Mouse (Mus musculus): ENCODE measurements around the gene Lsamp.
"Not testable (repeated sequence)": the region's sequence is repeated elsewhere in the genome, so short reads cannot be mapped to it uniquely, and the experiment has no call there.

Lsamp gene

DNA sequence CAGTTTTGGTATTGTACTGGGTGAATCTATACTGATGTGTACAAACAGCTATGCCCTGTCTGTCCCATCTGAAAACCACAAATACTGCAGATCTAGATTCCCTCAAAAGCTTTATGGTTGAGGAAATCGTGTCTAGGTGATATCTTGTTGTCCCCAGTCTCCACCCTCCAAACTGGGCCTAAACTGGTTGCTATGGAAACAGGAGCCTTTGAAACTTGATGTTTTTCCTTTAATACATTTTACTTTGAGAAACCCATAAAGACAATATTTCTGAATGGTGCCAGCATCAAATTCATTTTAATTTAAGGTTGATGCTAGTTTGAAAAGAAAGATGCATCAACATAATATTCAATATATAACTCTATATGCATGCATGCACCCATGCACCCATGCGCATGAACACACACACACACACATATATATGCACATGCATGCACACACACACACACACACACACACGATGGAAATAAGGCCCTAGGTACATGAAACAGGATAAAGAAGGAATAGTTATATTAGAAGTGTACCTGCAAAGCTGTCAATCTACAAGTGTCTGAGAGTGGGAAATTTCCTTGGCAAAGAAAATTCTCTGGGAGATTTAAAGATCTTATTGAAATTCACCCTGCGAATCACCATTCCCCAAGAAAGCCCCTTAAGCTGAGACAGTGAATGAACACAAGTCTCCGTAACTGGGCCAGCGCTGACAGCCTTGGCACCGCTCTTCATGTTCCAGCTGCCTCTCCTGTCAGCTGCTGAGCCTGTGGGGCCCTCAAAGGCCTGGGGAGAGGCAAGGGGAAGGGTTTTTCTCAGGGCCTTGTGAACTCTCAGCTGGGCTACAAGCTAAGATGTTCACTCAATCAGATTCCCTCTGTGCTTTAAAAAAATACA, 525.2 kb downstream of the Lsamp start:
- DNase-seq = no peak

GRCm38 (mm10) chr16:40536754-40537153, 552.6 kb downstream of the Lsamp start:
- DNase-seq = no peak

DNA sequence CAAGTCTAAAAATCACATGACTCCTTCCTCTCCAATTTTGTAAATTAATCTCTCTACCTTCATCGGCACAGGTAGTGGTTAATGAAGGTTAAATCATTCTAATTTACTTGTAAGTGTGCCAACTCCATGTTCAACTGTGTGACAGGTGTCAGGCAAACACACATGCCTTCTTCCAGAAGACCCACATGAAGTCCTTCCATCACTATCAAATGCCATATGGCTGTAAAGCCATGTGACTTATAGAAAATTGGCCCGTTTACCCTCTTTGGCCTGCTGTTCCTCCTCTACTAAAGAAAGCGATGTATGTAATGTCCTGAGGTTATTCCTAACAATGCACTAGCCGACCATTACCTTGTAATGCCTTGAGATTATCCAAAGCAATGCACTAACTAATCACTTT, 565.5 kb downstream of the Lsamp start:
- no peak for DNase-seq

GRCm38 (mm10) chr16:40555608-40556007, 571.4 kb downstream of the Lsamp start:
- DNase-seq = no peak

GRCm38 (mm10) chr16:40557680-40558249, 573.6 kb downstream of the Lsamp start:
- no peak for DNase-seq

GRCm38 (mm10) chr16:40567431-40567941, 583.3 kb downstream of the Lsamp start:
- DNase-seq = no peak

- no peak for DNase-seq
Measured at GRCm38 (mm10) chr16:40572085-40572745, 588.1 kb downstream of the Lsamp start.

DNA sequence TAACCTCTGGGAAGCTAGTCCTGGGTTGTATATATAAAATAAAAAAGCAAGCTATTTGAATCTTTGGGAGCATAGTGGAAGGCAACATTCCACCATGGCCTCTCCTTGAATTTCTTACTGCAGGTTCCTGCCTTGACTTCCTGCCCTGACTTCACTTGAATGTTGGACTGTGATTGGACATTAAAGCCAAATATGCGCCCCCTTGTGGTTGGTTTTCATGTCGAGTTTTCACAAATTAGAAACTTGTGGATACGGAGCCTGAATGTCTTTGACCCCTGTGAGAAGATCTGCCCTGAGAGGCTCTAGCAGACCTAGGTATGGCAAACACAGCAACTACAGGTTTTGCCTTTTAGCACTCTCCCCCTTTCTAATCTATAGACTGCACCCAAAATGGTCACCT, 597.9 kb downstream of the Lsamp start:
- no peak for DNase-seq

DNA sequence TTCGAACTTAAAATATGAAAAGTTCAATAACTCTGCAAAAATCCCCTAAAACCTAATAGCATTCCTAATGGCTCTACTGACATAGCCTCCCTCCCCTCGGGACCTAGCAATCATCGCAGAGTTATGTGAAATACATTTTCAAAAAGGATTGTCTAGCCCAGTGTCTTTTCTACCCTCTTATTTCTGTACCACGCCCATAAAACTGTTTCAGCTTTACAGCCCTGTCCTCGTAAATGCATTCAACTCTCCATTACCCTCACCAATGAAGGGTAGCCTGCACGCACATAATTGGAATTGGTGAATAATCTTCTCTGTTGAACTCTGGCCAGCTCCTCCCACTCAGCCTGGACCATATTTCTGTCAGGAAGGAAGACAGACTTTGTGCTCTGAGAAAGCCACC, 609.0 kb downstream of the Lsamp start:
- no peak for DNase-seq

DNA sequence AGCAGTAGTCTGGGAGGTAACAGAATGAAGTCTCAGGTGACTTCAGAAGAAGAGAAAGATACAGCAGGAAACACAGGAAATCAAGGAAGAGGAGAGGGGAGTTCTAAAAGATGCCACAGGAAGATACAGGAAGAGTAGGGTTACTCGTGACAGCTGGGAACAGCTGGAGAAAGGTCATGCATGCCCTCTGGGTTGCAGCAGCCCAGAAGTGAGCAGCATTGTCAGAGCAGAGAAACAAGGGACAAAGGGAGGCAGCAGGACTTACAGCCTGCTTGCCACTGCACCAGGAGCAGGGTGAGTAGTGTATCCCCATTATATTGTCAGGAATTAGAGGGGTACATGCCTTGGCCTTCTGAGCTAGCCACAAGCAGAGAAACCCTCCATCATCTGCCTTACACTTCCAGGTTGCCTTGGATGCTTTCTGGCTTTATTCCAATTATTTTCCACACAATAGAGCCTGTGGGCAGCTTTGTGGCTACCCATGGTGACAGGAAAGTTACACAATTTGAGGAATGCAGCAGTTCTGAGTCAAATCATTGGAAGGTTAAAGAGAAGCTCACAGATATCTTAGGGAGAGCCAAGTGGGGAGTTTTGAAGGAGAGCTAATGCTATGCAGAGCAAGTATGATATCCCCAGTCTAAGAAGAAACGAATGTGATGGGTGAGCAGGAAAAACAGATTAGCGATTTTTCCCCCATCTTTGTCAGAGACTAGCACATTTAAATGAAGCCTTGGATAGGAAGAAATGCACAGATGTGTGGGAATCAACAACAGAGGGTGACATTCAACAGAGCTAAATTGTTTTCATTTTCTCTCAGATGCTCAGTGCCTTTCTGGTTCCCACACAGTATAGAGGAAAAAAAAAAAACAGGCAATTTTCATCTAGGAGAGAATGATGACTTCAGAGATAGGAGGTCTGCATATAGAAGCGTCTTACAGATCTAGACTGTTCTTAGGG, 617.5 kb downstream of the Lsamp start:
- no peak for DNase-seq

DNA sequence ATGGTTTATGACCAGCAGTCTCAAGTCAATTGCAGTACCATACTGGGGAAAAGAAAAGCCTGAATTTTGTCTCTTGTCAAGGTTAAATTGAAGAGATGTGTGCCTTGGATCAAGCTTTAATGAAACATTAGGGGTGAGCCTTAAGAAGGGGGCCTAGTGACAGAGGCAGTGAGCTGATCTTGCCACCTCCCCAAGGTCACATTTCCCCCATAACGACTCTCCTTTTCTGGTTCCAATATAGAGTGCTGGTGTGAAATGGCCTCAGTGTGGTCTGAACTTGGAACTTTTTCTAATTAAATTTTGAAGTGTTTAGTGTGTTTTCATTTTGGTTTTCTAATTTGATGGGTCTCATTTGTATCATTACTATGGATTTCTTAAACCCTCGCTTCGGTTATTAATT, 623.3 kb downstream of the Lsamp start:
- no peak for DNase-seq

GRCm38 (mm10) chr16:40616697-40617096, 632.5 kb downstream of the Lsamp start:
- not testable (repeated sequence) for DNase-seq

DNA sequence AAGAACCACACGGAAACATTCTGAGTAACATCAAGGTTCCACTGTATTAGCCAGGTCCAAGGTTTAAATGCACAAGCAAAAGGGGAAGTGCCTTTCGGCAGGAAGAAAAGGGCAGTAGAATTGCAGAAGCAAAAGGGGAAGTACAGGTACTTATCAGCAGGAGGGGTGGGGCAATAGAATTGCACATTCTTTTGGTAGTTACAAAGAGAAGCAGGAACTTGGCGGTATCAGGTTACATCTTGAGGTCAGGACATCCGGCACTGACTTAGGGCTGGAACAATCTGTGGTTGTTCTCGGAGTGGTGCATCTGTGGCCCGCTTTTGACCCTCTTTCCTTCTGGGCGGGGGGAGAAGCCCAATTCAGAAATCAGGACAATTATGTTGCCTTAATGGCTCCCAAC, 636.9 kb downstream of the Lsamp start:
- not testable (repeated sequence) for DNase-seq

- no peak for DNase-seq
Measured at GRCm38 (mm10) chr16:40627159-40627558, 643.0 kb downstream of the Lsamp start.

GRCm38 (mm10) chr16:40639621-40640371, 655.6 kb downstream of the Lsamp start:
- DNase-seq = no peak

DNA sequence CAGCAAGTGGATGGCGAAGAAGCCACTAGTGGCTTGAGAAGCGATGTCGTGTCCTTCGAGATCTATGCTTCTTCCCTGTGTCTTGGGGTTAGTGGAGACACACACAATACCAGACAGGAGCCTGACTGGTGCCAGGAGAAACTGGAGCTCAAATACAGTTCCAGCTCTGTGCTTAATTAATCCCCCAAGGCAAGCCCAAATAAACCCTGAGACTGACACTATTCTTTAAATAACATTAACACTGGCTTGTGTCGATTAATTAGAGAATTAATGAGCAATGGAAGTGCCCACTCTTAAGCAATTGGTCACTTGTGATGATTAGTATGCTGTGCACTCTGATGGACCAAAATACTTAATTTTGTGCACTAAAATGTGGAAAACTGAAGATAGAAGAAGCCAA, 668.6 kb downstream of the Lsamp start:
- no peak for DNase-seq

DNA sequence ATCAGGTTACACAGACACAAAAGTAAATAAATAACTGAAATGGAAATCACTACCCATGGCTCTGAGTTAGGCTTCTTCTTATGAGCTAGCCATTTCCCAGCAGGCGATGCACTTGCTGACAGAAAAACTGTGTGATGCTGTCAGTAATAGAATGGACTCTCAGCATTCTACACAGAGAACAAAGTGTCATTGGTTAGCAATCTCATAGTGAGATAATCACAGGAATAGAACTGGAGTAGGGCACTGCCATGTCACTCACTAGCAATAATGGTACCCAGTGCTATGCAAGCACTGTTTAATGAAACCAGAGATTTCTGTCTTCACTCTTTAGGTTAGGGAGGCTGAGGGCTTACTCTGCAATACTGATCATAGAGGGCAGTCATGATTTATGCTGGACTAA, 669.3 kb downstream of the Lsamp start:
- DNase-seq = no peak

- DNase-seq = no peak
Measured at GRCm38 (mm10) chr16:40656347-40656746, 672.2 kb downstream of the Lsamp start.

- no peak for DNase-seq
Measured at GRCm38 (mm10) chr16:40656871-40657270, 672.7 kb downstream of the Lsamp start.

- DNase-seq = no peak
Measured at GRCm38 (mm10) chr16:40685531-40685930, 701.4 kb downstream of the Lsamp start.

DNA sequence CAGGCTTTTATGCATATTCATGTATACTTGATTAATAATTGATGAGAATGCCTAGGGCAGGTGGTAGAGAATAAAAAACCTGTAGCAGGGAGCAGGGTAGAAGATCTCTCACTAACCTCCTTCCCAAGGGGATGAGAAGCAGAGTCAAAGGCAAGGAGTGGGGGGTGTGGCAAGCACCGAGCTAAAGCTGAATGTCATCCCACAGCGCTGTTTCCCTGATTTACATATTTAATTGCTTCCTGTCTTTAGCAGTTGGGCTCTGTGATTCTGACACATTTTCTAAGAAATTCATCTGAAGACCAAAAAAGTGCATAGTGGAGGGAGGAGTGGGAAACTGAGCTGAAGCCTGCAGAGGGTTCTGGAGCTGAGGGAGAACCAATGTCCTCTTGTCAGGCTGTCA, 708.1 kb downstream of the Lsamp start:
- no peak for DNase-seq

GRCm38 (mm10) chr16:40697253-40697652, 713.1 kb downstream of the Lsamp start:
- no peak for DNase-seq

Data from thymus, postnatal 4 days (tissue).